Mouse (Mus musculus) layer of hippocampus, adult 9-11 months (tissue): ENCODE results near the gene Tgif2.
"Not testable (repeated sequence)": the region's sequence is repeated elsewhere in the genome, so short reads cannot be mapped to it uniquely, and the experiment has no call there.

Source experiments
- DNase-seq: peaks from one replicate; pipeline ENCODE4 v3.0.0; 2022

Gene Tgif2

GRCm38 (mm10) chr2:156843331-156843730 lies 3.5 kb downstream of the Tgif2 start:
- no peak for DNase-seq

GRCm38 (mm10) chr2:156844715-156845114 lies 4.9 kb downstream of the Tgif2 start:
- no peak for DNase-seq

GRCm38 (mm10) chr2:156847653-156848052 lies 7.8 kb downstream of the Tgif2 start:
- DNase-seq, result no peak

DNA sequence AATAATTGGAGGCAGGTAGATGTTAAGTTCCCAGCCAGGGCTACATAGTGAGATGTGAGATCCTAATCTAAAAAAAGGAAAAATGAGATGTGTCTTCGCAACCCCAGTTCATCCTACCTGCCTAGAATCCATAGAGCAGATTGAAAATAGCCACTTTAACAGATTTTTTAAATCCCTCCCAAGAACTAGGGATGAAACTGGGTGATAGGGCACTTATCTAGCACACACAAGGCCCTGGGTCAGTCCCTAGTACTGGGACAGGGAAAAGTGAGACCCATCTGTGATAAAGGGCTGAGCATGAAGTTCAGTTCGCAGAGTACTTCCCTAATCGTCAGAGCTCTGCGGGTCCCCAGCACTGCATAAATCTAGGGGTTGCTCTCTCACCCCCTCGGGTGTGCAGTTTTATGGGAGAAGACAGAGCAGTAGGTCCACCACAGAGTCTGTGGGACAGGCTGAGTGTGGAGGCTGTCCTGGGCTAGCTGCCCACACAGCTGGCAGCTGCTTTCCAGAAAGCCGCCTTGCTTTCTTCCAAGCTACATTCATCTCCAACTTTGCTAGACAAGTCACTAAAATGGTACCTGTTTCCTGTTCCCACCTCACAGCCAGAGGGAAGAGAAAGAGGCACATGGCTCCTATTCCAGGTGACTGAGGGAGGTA lies 8.8 kb downstream of the Tgif2 start:
- DNase-seq, result no peak

DNA sequence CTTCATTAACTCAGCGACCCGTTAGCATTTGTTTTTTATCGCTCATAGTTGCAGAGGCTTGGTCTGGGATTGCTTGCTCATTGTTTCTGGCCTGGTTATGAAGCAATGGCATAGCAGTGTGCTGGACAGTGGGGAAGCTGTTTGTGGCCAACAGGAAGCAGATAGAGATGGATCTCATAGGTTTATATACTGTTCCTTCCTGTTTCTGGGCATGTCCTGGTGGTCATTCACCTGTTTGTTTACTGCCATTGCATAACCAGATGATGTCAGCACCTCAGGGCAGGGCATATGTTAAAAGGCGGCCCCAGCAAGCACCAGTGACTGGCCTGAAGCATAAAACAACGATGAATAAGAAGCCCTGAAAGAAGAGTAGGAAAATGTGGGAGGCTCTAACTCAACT lies 10.7 kb downstream of the Tgif2 start:
- DNase-seq, result no peak

DNA sequence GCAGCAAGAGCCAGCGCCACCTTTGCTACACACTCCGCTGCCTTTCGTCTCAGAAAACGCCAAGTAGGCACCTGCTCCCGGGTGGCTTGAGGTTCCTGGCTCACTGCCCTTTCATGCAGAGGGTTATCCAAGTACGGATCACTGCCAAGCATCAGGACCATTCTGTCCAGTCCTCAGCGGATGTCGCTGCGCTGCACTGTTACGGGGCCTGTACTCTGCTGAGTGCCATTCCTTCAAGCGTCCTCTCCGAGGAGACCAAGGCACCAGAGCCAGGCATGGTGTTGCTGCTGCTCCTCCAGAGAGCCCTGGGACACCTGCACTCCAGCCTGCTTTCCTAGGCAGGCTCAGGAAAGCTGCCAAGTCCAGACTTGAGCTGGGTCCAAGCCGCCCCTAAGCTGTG lies 13.8 kb downstream of the Tgif2 start:
- DNase-seq, result not testable (repeated sequence)

- peak; percentile 51 for DNase-seq
Measured at GRCm38 (mm10) chr2:156853999-156854771, 14.4 kb downstream of the Tgif2 start.

GRCm38 (mm10) chr2:156856311-156856710 lies 16.5 kb downstream of the Tgif2 start:
- no peak for DNase-seq

DNA sequence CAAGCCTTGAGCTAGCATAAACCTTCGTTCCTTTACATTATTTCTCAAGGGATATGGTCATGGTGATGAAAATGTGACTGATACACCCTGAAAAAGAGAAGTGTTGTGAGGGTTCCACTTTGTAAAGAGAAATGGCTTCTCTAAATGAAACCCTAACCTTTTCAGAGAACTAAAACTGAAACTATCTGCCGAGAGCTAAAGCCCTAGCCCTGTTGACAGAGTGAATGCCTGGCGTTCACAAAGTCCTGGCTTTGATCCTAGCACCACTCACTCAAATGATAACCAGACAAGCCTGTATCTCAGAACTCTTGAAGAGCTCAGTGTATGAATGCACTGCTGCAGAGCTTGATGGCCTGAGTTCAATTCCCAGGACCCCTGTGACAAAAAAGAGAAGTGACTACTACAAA lies 17.6 kb downstream of the Tgif2 start:
- no peak for DNase-seq

DNA sequence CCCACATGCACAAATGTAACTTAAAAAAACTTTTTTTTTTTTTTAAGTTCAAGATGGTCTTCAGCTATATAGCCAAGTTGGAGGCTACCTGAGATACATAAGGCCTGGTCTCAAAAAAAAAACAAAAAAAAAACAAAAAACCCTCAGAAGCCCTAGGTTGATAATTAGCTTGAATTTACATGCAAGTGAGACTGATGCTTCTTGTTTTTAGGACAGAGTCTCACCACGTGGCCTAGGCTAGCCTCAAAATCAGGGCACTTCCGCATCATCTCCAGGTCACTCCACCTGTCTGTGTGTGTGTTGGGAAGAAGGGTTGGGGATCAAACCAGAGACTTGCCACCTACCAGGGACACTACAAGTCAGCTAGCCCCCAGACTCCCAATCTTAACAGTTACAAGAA lies 18.0 kb downstream of the Tgif2 start, which contains the start of gene 4930518I15Rik:
Gene 4930518I15Rik (minus strand): TSS at position 112 of the 400 bp plus-strand sequence.
- no peak for DNase-seq

- DNase-seq, result no peak
Measured at GRCm38 (mm10) chr2:156858671-156859070, 18.9 kb downstream of the Tgif2 start.

- no peak for DNase-seq
Measured at GRCm38 (mm10) chr2:156862041-156862717, 22.4 kb downstream of the Tgif2 start.

- peak; percentile 97 for DNase-seq
Measured at GRCm38 (mm10) chr2:156862772-156863486, 23.1 kb downstream of the Tgif2 start, which contains the start of gene Rab5if. TSS of gene Rab5if (plus strand) at chr2:156863128.

DNA sequence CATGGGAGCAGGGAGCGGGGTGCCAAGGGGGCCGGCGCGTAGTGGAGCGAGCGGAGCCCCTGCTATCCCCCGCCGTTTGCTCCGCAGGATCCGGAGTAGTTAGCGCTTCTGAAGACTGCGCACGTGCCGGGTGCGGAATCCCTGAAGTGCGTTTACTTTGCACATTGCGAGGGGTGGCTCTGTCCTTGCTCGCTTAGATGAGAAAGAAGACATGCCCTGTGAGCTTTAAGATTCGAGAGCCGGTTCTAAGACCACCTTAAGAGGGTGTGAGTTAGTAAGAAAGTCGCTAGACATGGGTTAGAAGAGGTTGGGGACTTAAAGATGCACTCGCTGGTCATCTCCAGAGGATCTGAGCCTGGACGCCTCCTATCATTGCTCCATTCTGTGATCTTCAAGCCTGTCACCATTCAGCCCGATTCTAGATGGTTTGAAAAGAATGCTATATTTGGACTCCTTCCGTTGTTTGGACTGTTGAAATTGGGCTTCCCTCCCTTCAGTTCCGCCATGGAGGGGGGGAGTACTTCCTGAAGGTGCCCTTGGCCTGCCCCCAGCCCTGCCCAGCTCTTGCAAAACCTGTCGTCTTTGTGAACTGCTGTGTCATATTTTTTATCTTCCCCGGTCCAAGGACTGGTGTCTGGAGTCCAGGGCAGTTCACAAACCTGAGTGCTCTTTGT lies 23.8 kb downstream of the Tgif2 start:
- no peak for DNase-seq

DNA sequence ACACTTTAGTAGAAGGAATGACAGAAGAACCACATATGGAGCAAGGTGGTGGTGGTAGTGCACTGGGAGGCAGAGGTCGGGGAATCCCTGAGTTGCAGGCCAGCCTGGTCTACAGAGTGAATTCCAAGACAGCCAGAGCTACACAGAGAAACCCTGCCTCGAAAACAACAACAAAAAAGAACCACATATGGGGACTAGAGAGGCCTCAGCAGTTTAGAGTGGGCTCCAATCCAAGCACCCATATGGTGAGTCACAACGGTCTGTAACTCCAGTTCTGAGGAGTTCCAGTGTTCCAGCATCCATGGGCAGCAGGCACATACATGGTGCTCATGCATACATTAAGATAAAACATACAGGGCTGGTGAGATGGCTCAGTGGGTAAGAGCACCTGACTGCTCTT lies 24.7 kb downstream of the Tgif2 start:
- no peak for DNase-seq

DNA sequence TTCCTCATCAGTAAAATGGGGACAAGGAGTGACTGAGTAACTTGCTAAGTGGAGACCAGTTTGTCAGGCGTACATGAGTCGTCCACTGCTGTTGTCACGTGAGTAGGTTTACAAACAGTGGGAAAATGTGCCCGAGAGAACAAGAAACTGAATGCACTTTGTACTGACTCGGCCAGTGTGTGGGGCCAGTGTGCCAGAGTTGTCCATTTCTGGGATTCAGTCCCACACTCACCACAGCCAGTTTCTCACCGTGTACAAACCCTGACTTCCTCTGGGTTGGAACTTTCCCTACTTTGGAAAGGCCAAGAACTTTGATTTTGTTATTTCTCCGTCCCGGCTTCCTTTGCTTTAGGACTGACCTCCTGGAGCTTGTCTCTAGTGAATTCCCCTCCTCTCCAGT lies 29.2 kb downstream of the Tgif2 start:
- DNase-seq, result peak; percentile 37

DNA sequence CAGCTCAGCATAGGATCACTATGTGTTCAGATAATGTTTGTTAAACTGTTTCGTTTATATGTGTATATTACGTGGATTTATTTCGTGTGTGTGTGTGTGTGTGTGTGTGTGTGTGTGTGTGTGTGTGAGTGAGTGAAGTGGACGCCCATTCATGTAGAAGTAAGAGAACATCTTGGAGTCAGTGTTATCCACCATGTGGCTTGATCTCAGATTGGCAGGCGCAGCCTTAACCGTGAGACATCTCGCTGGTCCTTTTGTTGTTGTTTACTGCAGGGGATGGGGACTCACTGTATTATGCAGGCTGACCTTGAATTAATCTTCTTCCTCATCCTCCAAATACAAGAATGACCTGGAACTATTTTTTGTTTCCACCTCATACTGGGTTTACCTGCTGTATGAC lies 29.7 kb downstream of the Tgif2 start:
- no peak for DNase-seq

DNA sequence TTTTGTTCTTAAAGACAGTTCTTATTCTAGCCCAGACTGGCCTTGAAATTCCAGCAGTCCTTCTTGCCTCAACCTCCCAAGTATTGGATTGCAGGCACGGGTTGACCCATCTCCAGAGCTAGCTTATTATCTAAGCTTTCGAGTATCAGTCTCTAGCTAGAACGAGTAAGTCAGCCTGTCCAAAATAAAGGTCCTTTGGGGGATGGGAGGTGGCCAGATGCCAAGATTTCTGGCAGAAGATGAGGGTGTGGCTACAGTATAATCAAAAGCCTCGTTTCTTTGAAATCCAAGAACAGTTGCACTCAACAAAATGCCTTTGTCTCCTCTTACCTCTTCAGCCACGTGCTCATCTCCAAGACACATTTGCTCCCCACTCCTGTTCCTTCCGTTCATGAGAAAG lies 30.7 kb downstream of the Tgif2 start:
- no peak for DNase-seq

DNA sequence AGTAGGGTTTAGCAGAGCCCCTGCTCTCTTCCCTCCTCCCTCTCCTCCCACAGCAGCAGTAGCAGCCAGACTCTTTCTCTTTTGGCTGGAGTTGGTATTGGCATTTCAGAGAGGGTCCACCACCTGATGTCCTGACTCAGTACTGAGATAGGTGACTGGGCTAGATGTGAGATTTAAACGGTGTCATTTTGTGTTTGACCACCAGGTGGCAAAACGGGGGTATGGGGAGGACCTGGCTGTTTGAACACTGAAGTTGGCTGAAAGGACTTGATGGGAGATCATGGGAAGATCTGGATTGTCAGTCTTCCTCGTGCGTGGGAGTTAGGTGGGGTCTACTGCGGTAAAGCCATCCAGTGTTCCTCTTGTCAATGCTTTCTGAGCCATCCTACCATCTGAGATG lies 33.8 kb downstream of the Tgif2 start:
- DNase-seq, result no peak

GRCm38 (mm10) chr2:156874047-156874759 lies 34.4 kb downstream of the Tgif2 start:
- DNase-seq, result no peak

- DNase-seq, result no peak
Measured at GRCm38 (mm10) chr2:156874760-156875510, 35.1 kb downstream of the Tgif2 start.
